In the genomic region with DNA sequence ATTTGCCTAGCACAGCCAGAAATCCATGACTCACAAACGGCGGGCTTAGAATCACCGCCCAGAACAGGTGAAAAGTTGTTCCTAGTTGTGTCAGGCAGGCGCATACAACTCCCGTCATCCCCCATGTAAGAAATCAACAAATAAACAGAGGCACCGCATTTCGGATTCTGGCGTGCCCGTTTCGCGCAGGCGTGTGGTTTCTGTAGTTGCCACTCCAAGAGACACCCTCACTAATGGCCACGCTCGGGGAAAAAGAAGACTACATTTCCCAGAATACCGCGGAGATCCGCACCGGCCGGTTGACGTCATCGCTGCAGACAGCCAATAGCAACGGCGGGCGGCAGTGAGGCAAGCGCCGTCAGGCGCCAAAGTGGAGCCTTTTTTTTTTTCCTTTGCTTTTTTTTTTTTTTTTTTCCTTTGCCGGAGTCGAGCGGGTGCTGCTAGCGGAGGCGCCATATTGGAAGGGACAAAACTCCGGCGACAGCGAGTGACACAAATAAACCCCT, we compare ENCODE assay signal across 1 mouse cellular context.
TF ChIP-seq lines count a peak whose summit lies in the region.

A gene (plus strand): TSS at position 346 of the 506 bp plus-strand sequence.

TF ChIP-seq in MEL, 35 proteins besides CTCF, POLR2A, EP300 and RAD21 (continued from another document):
- TF ChIP-seq GABPA (IDR thresholded peaks at IDR 0.05; ENCODE audit: low read depth, low read length) = no peak
- TF ChIP-seq KAT2A (conservative IDR thresholded peaks at IDR 0.05; ENCODE audit: low read depth, low read length) = peak; percentile 92; the same call in 1 of the 2 replicates
- no peak for TF ChIP-seq USF2 (IDR thresholded peaks at IDR 0.05; ENCODE audit: borderline replicate concordance in 1 of 2, insufficient read depth in 1 of 2, low read depth in 1 of 2, low read length in 2 of 2)
